Mouse (Mus musculus) small intestine, adult 10 weeks (tissue): Measurements from ENCODE around the gene Ackr3. TPM values are rescaled to one million over a fixed set of nuclear protein-coding genes. Genes with fewer than 3 reads are reported as not detected.

Experiments used
- polyA plus RNA-seq: library from polyadenylated mRNA; stranded (reverse); fragments of 350-450 nt; fragmentation: Illumina TruSeq; extraction: RNeasy Lipid Tissue Mini Kit (QIAGEN cat#74804); gene quantifications from one replicate; pipeline ENCODE4 v1.2.3, GENCODE M21; 2014; ENCODE audit warnings: low replicate concordance

The Ackr3 gene
- 2.2 TPM for polyA plus RNA-seq

DNA sequence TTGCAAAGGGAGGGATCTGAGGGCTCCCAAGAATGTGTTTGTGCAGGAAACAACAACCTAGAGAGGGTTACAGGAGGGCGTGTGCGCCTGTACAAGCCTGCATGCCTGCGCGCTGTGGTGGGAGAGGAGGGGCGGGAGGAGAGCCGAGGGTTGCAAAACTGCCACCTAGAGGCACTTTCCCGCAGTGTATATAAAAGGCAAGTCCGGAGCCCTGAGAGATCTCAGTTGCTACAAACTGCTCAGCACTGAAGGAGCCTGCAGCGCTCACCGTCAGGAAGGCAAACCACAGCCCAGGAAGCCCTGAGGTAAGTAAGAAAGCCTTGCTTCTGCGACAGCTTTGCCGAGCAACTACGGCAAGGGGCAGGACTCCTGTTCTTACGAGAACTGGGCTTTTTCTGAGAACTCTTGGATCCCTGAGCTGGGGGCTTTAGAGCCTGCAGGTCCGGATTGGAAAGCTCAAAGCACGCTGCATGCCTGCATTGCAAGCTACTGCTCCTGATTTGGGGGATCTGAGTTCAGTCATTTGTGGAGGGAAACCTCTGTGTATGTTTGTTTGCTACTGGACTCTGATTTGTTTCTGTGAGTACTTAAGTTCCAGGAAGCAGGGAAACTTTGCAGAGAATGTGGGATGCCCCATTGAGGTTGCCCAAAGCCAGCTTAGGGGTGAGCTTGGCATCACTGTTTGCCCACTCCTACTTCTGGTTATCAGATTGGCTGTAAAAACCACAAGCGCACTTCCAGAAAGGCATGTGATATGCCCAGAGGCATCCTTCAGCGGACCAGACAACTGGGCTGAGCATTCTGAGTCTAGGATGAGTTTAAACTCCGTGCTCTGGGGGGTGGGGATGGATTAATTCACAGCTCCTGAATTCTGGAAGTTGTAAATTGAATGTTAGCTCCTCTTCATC is at the start of gene Ackr3:
Gene Ackr3 (plus strand): TSS at position 198 of the 908 bp plus-strand sequence.

Other genes starting within 250 kb of the Ackr3 start
- not detected for gene Asb18, start 189.3 kb upstream of the Ackr3 start, polyA plus RNA-seq
- gene Iqca, start 50.6 kb upstream of the Ackr3 start, polyA plus RNA-seq, result not detected